Mouse (Mus musculus) brain, embryonic 14.5 days (tissue): ENCODE data around the gene Mgst3. TPM values are rescaled to one million over a fixed set of nuclear protein-coding genes. Genes with fewer than 3 reads are reported as not detected.

Experiments
- DNase-seq: peaks from one replicate; pipeline ENCODE4 v3.0.0-alpha.2; 2011; ENCODE audit warnings: low read depth
- CTCF ChIP-seq: fragments of 200-500 bp; IDR thresholded peaks from 2 replicates; pipeline ENCODE4 v1.5.1; 2012; ENCODE audit warnings: inconsistent platforms, mild to moderate bottlenecking, moderate library complexity, borderline replicate concordance; ENCODE audit not compliant: insufficient read depth, insufficient read length; ENCODE audit errors: extremely low read depth
- POLR2A ChIP-seq: fragments of 200-500 bp; IDR thresholded peaks from 2 replicates; pipeline ENCODE4 v1.6.1; 2012; ENCODE audit warnings: mild to moderate bottlenecking, inconsistent platforms, borderline replicate concordance; ENCODE audit not compliant: poor library complexity, insufficient read depth, insufficient read length, severe bottlenecking; ENCODE audit errors: extremely low read depth
- polyA plus RNA-seq: library from polyadenylated mRNA; depleted of rRNA; stranded (reverse); fragments of >200 nt; gene quantifications from 2 replicates; pipeline ENCODE4 v1.2.3, GENCODE M21; 2012

Gene Mgst3
- polyA plus RNA-seq, 1 experiment = 113 TPM

DNA sequence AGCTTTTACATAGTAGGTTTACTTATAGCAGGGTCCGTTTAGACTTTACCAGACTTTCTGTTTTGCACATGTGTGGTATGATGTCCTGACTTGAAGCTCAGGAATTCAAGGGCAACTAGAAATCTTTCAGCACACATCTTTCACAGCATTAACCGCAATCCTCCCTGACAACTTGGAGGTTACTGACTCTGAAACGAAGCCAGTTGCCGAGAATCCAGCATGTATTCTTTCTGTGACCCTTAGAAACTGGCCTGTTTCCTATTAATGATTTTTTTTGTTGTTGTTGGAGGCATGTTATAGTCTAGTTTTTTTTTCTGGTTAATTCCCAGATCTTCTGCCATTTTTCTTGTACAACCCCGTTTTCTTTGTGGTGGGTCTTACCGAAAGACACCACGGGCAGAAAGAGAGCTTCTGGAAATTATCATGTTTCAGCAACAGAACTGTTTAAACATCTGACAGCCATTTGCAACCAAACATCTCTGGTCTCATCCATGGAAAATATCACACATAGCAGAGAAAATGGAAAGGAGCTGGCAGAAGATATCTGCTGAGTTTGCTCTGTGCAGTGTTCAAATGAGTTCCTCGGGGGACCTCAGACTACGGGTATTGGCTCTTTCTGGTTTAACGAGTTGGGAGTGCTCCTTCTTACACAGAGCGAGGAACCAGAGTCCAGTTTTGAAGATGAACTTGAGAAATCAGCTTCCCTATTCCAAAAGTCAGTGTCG, 18.5 kb upstream of the Mgst3 start:
- TF ChIP-seq POLR2A = no peak
- no peak for TF ChIP-seq CTCF
- DNase-seq = no peak

DNA sequence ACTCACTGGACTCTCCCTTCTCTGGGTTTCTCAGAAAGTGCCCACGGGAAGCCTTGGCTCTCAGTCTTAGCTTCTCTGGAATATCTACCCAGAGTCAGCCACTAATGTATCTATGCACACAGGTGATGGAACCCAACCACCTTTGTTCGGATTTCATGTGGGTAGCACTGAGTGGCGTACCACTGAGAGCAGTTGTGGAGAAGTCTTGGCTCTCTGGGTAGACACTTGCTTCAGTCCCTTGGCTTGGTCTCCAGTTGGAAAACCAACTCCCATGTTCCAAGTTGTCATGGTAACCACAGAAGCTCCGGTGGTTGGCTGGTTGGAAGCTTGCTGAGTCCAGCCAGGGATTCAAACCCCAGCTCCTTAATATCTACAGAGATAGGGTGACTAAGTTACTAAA, 16.0 kb upstream of the Mgst3 start:
- DNase-seq = no peak
- TF ChIP-seq CTCF = no peak
- no peak for TF ChIP-seq POLR2A

DNA sequence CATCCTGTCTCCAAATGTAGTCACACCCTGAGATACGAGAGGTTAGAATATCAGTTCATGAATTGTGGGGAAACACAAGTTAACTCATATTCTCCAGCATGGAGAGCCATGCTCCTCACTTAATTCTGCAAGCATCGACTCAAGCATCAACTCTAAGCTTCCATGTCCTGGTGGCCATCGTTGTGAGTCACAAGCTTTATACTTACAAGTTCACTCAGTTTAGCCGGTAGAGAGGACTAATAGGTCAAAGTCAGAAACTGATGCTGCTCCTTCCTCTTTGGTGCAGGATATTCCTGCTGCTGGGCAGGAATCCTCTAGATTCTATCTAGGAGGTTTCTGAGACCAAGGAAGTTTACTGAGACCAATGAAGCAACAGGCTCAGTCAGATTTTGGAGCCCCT, 11.6 kb upstream of the Mgst3 start:
- no peak for TF ChIP-seq POLR2A
- no peak for TF ChIP-seq CTCF
- DNase-seq = no peak

DNA sequence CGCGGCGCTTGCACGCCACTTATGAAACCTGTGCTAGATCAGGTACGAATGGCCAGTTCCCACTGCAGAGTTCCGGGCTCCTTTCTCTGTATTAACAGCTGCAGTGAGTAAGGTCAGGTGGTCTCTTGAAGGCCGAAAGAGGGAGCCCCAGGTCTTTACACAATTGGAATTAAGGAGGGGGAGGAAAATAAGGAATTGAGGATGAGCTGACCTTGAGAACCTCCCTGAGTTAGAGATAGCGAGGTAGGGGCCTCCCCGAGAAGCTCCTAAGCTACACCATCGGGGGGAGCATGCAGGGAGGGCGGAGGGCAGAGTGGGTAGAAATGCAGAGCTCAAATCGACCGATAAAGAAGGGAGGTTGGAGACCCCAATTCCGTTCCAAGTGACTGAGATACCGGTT, 360 bp downstream of the Mgst3 start:
- TF ChIP-seq POLR2A = no peak
- TF ChIP-seq CTCF = no peak
- peak; percentile 55 for DNase-seq

DNA sequence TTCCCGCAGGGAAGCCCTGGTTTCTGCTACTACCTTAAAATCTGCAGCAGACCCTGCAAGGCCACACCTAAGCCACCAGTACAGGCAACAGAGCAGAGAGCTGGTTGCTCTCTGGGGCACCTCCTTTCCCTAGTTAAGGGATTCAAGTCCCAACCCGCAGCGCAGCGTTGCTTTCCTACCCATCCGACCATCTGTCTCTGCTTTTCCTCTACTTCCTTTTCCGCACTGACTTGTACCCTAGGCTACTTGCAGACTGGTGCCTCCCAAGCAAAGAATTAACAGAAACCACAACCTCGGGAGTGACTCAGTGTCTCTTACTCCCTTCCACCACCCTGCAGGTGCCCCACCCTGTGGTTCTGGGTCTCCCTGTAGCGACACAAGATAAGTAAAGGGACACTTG, 954 bp downstream of the Mgst3 start:
- DNase-seq = peak; percentile 27
- no peak for TF ChIP-seq CTCF
- no peak for TF ChIP-seq POLR2A

DNA sequence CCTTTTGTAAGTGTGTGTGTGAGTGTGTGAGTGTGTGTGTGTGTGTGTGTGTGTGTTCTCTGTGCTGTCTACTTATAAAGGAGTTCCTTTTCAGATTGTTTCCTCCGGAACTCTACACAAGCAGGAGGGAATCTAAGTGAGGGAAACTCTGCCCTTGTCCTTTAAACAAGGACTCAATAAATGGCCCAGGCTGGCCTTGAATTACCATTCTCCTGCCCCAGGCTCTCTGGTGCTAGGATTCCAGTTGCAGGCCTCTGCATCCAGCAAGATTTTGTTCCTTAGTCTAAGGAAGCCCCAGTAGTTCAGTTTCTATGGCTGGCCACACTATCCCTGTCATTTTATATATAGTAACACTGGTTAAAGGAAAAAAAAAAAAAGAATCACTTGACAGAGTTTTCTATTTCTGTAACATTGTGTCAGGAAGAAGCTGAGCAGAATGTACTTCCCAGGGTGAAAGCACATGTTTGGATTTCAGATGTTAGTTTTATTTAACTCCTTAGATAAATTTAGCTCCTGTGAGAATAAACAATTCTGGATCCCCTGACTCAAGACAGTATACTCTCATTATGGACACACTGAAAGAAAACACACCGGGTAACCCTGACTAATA, 1.5 kb downstream of the Mgst3 start:
- DNase-seq = no peak
- no peak for TF ChIP-seq CTCF
- no peak for TF ChIP-seq POLR2A

DNA sequence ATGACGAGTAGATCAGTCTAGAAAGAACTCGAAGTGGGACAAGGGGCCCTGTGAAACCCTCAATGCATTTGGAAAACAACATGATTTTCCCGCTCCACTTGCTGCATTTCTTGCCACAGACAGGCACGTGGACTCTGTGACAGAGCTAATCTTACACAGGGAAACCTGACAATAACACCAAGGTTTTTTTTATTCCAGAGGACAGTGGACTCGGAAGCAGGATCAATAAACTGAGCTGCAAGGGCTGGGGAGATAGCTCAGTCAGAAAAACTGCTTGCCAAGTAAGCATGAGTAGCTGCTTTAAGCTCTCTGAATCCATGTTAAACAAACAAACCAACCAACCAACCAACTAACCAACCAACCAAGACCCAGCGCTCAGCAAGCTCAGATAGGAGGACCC, 2.4 kb downstream of the Mgst3 start:
- no peak for DNase-seq

DNA sequence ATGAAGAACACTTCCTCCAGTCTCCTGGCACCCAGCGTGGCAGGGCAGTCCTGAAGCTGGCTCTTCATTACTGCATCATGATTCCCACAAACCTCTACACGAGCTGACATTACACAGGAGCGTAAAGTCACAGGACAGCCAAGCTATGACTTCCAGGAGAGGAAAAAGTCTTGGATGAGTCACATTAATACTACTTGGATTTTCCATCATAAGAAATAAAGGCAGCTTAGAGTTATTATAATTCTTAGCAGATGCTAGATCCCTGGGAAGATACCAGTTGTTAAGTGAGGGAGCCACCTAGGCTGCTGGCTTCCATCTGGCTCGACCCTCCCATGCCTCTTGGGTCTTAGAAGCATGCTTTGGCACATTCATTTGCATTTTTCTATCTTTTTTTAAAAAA, 3.3 kb downstream of the Mgst3 start:
- DNase-seq = no peak
- TF ChIP-seq POLR2A = no peak
- TF ChIP-seq CTCF = no peak

More for the DNA sequence above, 2.4 kb downstream of the Mgst3 start:
- no peak for TF ChIP-seq POLR2A
- no peak for TF ChIP-seq CTCF

DNA sequence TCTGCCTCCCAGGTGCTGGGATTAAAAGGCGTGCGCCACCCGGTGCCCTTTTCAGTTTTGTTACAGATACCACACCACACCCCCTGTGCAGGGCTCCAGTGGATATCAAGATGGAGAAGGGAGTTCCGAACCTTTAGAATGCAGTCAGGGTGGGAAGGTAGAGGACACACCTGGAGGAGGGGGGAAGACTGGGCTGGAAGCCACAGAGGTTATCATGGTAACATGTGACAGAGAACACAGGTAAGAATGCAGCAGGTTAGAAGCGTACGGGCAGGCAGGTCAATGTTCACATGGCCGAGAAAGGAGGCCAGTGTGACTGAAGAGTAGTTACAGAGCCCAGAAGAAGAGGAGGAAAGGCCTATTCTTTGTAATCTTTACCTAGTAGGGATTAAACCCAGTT, 4.1 kb downstream of the Mgst3 start:
- DNase-seq = no peak
- TF ChIP-seq POLR2A (no peak), CTCF (no peak)

DNA sequence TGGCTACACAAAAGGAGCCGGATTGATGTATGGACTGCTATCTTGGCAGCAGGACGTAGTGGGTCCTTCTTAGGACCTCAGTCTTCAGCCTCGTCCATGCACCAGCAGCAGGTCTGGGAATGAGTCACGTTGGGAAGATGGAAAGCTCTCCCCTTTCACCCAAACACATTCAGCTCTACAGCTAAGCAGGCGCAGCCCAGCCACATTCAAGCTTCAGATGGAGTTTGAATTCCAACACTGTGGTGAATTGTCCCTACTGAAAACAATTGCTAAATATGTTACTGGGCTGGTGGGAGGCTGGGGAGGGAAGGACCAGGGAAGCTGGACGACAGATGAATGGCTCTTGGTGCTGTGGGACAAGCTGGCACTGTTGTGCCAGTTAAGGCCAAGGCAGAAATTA, 5.1 kb downstream of the Mgst3 start:
- DNase-seq = no peak
- TF ChIP-seq POLR2A (no peak), CTCF (no peak)

DNA sequence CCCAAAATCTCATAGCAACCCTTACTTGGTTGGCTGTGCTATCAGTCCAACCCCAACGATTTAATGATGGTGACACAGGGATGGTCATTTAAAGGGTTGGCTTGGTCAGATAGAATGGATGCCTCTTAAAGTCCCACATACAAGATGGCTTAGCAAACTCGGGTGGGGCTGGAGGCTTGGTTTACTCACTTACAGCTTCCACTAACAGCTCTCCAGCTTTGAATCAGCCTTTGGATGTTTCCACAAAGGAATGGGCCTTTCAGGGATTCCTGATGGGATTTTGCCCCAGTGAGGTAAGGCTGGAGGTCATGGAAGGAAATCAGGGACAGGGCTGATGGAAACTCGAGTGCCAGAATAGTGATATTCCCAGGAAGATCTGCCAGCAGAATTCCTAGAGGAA, 5.8 kb downstream of the Mgst3 start:
- DNase-seq = no peak
- no peak for TF ChIP-seq POLR2A
- no peak for TF ChIP-seq CTCF

DNA sequence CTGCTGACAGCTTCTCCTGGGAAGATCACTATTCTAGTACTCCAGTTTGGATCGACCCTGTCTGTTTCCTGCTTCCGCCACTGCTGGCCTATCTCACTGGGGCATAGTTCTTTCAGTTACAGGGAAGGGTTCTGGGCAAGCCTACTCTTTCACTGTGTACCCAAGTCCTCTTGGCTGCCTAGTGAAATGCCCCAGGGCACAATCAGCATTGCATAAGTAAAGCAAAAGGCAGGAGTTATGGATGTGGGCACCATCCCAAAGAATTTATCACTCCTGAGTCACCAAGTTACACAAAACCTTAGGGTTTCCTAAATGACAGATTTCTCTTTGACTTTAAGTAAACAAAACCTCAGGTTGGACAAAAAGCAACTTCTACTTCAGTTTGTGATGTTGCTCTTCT, 6.3 kb downstream of the Mgst3 start:
- no peak for DNase-seq
- TF ChIP-seq CTCF = no peak
- TF ChIP-seq POLR2A = no peak

DNA sequence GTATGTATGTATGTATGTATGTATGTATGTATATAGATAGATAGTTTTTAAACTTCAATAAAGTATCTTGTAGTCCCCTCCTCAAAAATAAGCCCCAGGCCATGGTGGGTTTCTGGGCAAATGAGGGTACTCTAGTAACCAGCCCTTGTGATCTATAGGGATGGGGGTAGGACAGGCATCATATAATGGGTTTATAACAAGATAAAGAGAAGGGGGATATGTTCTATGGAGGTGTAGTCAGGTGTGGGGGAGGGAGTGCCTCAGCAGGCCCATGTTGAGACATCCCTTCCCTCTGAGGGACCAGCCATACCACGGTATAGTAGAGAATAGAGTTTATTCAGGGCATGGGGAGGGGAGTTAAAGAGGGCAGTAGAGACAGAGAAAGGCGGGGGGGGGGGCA, 7.2 kb downstream of the Mgst3 start:
- DNase-seq = no peak
- no peak for TF ChIP-seq POLR2A
- TF ChIP-seq CTCF = no peak
